Mouse (Mus musculus) kidney, adult 2 months (tissue): Measurements from ENCODE around the gene Gemin6.

Experiments
- CTCF ChIP-seq: fragments of 200-500 bp; conservative IDR thresholded peaks from 2 replicates; pipeline ENCODE4 v1.5.1; 2011; ENCODE audit warnings: low read depth, mild to moderate bottlenecking, control low read depth, low read length, moderate library complexity, mixed read lengths; ENCODE audit not compliant: insufficient read depth, insufficient read length
- POLR2A ChIP-seq: fragments of 200-500 bp; IDR thresholded peaks from one replicate; pipeline ENCODE4 v1.6.1; 2011; ENCODE audit warnings: low read depth, low read length, control low read depth

- TF ChIP-seq CTCF (no peak), POLR2A (no peak)
These were observed 43.8 kb upstream of the Gemin6 start for GRCm38 (mm10) chr17:80180468-80180867.
